Mouse (Mus musculus): ENCODE results near the gene Slc12a4.
A peak's percentile ranks its signal among the peaks of the same experiment; 100 is the strongest.

Slc12a4 gene

DNA sequence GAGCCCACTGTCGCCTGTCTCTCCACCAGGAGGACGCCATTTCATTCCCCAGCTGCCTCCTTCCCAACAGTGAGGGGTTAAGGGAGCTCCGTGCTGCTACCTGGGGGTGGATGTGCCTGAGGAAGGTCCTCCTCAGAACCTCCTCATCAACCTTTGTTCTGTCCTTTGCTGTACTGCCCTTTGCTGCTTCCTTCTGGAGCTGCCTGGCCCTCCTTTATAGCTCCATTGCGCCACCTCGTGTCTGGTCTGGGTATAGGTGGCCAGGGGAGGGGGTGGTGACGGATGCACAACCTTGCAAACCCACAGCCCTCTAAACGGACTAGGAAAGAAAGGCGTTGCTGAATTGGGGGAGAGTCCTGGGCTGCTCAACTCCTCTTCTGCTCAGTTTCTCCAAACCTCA lies 35.3 kb downstream of the Slc12a4 start:
- peak; percentile 98 for DNase-seq

DNA sequence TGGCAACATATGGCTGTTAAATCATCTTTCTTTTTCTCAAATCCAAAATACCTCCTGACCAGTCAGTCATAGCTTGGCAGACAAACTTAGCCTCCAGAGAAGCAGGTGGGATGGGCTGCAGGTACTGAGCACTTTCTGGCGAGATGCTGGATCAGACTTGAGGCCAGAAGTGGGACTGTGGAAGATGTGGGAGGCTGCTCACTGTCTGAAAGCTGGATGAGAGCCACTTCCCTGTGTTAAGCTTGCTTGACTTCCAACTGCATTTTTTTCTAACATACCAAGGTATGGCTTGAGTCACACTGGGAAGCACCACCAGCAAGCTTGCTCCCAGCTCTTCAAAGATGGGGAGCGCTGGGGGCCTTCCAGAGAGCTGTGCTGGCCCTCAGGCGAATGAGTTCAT lies 40.8 kb downstream of the Slc12a4 start:
- no peak for DNase-seq

DNA sequence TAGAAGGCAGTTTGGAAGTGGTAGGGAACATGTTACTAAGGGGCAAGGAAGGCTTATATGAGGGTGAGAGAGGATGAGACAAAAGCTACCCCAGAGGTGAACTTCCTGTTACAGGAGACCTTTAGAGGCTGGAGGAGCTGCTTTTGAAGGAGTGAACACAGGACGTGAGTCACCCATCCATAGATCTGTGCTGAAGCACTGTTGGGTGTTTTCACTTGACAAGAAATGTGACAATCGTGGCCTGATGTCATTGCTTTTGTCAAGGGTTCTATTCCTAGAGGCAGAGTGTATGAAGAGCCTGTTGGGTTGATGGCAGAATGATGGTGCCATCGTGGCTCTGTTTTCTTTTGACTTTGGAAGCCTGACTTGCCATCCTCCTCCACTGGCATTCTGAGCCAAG lies 46.5 kb downstream of the Slc12a4 start:
- DNase-seq = no peak

DNA sequence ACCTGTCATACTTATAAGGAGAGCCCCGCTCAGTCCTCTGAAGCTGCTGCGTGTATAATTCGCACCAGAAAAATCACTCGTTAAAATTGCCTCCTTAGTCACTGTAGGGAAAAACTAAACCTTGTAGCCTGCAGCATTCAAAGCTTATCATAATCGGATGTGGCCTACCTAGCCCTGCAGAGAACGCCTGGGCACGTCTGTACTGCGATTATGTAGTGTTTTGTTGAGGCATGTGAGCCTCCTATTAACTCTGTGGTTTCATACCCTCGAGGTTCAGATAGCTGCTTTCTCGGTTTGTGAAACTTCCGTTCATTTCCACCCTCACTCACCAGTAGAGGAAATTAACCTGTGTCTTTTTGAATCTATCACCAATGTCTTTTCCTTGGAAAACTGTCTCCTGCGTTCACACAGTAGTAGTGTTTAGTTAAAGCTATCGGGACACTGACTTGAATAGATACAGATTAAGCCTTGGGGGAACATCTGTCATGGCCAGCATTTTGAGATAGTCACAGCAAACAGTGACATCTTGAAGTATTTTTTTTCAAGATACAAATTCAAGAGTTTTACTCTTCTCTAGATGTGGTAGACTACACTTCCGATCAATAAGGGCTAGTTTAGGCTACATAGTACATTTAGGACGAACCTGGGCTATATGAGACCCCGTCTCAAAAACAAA lies 64.8 kb downstream of the Slc12a4 start:
- no peak for DNase-seq

DNA sequence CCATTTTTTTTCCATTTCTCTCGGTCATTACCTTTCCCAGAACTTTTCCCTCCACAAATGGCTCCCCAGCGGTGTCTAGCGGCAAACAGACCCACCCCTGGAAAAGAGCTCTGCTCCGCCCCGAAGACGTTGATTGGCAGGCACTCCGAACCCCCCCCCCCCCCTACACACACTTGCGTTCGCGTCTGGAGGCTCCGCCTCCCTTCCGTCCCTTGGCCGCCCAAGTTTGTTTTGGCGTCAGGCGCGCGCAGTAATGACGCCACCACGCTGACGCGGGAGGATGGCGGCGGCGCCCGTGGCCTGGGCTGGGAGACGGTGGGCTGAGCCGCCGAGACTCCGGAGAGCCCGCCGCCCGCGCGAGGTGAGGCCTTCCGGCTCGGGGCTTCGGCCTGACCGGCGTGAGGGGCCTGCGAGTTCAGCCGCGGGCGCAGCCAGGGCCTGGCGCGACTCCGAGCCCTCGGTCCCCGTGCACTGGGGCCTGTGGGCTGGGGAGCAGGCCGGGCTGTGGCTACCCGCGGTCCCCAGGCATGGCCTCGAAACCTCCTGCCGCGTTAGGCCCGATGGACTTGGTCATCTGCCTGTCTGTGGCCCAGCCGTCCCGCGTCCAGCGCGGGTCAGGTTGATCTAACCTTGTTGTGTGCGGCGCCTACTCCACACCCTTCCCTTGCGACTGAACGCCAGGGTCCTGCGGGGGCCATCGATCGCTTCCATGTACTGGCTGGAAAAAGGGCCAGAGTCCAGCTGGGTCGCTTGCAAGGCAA lies 65.5 kb downstream of the Slc12a4 start, which contains the start of gene Pskh1:
Pskh1 (plus strand) TSS at position 262 of the 761 bp plus-strand sequence.
- peak; percentile 99 for DNase-seq

DNA sequence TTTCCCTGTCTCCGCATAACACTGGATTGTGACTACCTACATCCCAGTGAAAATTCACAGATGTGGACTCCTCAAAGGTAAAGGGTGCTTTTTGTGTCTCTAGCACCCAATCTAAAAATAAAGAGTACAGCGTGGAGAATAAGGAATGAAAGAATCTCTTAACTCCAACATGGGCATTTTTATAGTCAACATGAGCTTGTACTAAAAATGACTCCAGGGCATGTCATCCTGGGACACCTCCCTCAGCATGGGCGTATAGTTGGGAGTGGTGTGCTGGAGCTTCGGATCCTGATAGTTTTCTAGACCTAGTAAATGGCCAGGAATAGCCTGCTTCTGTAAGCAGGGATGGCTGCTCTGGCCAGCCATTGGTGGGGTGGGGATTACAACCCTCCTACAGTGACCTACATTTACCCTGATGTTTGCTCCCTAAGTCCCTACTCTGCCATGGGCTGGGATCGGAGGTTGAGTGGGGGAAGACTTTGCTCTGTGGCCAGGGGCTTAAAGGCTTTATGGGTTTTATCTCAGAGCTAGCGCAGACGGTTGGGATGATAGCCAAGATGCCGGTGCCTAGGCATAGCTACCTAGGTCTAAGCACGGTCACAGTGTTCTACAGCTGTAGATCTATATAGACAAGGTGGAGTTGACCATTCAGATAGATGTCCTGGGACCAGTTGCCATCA lies 68.0 kb downstream of the Slc12a4 start:
- no peak for DNase-seq
